Mouse (Mus musculus) testis, adult 2 months (tissue): ENCODE data around the gene Dtnbp1. TPM values are rescaled to one million over a fixed set of nuclear protein-coding genes. Genes with fewer than 3 reads are reported as not detected.

ENCODE experiments used
- H3K27ac ChIP-seq: fragments of 200-500 bp; 2 replicates; pipeline ENCODE4 v1.5.1; 2012; ENCODE audit warnings: low read depth, low read length; ENCODE audit not compliant: control insufficient read depth, insufficient read depth
- H3K27me3 ChIP-seq: fragments of 200-500 bp; 2 replicates; pipeline ENCODE4 v1.6.1; 2012; ENCODE audit warnings: mild to moderate bottlenecking, low read length, moderate library complexity; ENCODE audit not compliant: control insufficient read depth, insufficient read depth
- H3K36me3 ChIP-seq: fragments of 200-500 bp; 2 replicates; pipeline ENCODE4 v1.6.1; 2012; ENCODE audit warnings: mild to moderate bottlenecking, low read length; ENCODE audit not compliant: control insufficient read depth, insufficient read depth
- H3K4me1 ChIP-seq: fragments of 200-500 bp; 2 replicates; pipeline ENCODE4 v1.6.1; 2012; ENCODE audit warnings: low read length; ENCODE audit not compliant: control insufficient read depth, insufficient read depth
- H3K4me3 ChIP-seq: fragments of 200-500 bp; 2 replicates; pipeline ENCODE4 v1.5.1; 2012; ENCODE audit warnings: low read depth, mild to moderate bottlenecking, low read length, moderate library complexity, mixed read lengths; ENCODE audit not compliant: control insufficient read depth
- CTCF ChIP-seq: fragments of 200-500 bp; IDR thresholded peaks from 2 replicates; pipeline ENCODE4 v1.5.1; 2012; ENCODE audit warnings: low read depth, mild to moderate bottlenecking, inconsistent platforms, low read length, moderate library complexity; ENCODE audit not compliant: control insufficient read depth, insufficient read depth, insufficient replicate concordance
- POLR2A ChIP-seq: fragments of 200-500 bp; IDR thresholded peaks from 2 replicates; pipeline ENCODE4 v1.6.1; 2012; ENCODE audit warnings: low read depth, mild to moderate bottlenecking, inconsistent platforms, low read length, moderate library complexity; ENCODE audit not compliant: control insufficient read depth
- polyA plus RNA-seq: library from polyadenylated mRNA; depleted of rRNA; stranded (reverse); fragments of >200 nt; gene quantifications from 2 replicates; pipeline ENCODE4 v1.2.3, GENCODE M21; 2012; rRNA removed

The Dtnbp1 gene
- polyA plus RNA-seq, 1 experiment = 96.7 TPM

DNA sequence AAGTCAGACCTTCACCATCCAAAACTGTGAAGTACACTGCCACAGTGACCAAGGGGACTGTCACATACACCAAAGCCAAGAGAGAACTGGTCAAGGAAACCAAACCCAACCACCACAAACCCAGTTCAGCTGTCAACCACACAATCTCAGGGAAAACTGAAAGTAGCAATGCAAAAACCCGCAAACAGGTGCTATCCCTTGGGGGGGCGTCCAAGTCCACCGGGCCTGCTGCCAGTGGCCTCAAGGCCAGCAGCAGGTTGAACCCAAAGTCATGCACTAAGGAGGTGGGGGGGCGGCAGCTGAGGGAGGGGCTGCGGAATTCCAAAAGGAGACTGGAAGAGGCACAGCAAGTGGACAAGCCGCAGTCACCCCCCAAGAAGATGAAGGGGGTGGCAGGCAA lies 99.6 kb downstream of the Dtnbp1 start:
- H3K4me3 ChIP-seq = no peak overlapping the region
- no peaks in the 10 kb centered on the region for H3K27me3 ChIP-seq
- no peaks in the 10 kb centered on the region for H3K4me1 ChIP-seq
- TF ChIP-seq CTCF (no peak), POLR2A (no peak)
- no peaks in the 10 kb centered on the region for H3K36me3 ChIP-seq
- H3K27ac ChIP-seq = no peak overlapping the region

DNA sequence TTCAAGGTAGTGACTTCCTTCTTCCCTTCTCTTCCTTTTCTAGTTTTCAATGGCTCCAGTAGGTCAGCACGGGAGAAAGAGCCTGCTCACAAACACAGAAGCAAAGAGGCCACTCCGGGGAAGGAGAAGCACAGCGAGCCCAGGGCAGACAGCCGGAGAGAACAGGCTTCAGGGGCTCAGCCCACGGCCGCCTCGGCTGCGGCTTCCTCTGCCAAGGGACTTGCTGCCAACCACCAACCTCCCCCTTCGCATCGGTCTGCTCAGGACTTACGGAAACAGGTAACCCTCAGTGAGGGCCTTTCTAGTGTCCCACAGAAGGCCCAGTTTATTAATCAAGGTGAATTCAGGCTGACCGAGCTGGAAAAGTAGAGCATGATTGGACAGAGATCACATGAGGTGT lies 105.7 kb downstream of the Dtnbp1 start:
- Histone ChIP-seq H3K4me3 (no peak overlapping the region), H3K36me3 (no peaks in the 10 kb centered on the region), H3K4me1 (no peaks in the 10 kb centered on the region), H3K27ac (no peak overlapping the region), H3K27me3 (no peaks in the 10 kb centered on the region)
- TF ChIP-seq CTCF = no peak
- no peak for TF ChIP-seq POLR2A

DNA sequence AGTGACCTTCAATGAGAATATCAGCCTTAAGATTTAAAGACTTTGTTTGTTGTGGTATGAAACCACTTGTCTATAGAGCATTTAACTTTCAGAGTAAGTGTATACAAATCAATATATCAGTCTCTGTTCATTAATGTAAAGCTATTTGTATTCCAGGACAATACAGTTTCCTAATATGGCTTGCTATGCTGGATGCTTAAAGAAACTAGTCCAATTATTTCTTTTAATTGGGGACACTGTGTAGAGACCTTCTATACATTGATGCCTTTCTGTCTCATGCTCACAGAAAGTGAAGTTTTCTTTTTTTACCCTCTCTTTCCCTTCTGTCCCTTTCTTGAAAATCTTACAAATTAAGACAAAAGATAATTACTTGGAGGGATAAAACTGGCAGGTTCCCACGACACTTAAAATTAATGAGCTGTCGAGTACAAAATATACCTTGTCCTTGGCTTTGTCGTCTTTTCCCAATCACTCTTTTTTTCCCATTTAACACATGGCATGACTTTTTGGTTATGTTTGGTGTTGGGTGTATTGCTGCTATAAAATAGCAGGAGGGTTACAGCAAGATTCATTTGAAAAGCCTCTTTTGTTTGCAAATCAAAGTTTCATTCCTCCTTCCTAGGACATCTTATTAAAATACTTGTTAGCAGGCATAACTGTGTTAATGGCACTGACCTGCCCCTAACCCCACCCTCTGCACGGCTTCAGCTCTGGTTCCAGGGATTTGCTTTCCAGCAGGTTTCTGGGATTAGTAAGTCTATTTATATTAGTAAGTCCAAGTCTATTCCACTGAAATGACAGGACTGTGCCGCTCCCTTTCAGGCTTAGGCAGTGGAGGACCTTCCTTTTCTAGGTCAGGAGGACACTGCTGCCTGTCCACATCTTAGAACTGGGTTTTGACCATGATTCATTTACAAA lies 109.9 kb downstream of the Dtnbp1 start:
- H3K27me3 ChIP-seq = no peaks in the 10 kb centered on the region
- TF ChIP-seq POLR2A (no peak), CTCF (no peak)
- no peaks in the 10 kb centered on the region for H3K36me3 ChIP-seq
- no peak overlapping the region for H3K4me3 ChIP-seq
- H3K27ac ChIP-seq = no peak overlapping the region
- no peaks in the 10 kb centered on the region for H3K4me1 ChIP-seq

DNA sequence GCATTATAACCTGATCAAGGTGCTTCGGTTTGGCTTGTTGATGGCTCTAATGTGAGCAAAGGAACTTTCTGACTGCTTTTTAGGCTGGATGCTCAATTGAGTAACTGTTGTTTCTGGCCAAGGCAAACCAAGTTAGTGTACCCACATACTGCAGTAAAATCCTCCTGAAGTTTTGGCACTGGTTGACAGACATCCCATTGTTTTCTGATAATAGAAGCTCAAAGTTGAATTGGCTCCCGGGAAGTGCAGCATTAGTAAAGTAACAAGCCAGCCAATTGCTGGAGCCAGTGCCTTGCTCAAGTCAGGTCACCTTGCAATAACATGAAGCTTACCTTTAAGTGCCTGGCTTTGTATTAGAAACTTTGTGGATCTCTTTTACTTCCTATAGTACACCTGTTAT lies 111.3 kb downstream of the Dtnbp1 start:
- no peaks in the 10 kb centered on the region for H3K4me1 ChIP-seq
- TF ChIP-seq CTCF (no peak), POLR2A (no peak)
- H3K27me3 ChIP-seq = no peaks in the 10 kb centered on the region

DNA sequence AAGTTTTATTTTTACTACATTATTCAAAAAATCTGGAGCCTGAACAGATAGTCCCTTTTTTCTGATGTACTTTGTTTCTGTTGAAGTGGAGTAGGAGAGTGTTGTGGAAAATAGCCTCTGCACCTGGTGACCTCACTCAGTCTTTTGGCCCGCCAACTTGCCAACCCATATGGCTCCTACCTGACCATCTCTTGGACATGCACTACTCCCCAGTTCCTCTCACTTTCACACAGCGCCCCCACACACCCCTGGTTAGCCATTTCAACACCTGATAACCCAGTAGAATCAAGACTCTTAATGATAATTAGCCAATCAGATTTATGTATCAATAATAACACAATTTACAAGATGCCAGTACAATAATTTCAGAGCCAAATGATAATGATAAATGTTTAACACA lies 115.7 kb downstream of the Dtnbp1 start:
- Histone ChIP-seq H3K4me1 (no peaks in the 10 kb centered on the region), H3K4me3 (no peak overlapping the region), H3K27ac (no peak overlapping the region), H3K36me3 (no peaks in the 10 kb centered on the region), H3K27me3 (no peaks in the 10 kb centered on the region)
- TF ChIP-seq CTCF (no peak), POLR2A (no peak)

More for the DNA sequence above, 111.3 kb downstream of the Dtnbp1 start:
- no peak overlapping the region for H3K27ac ChIP-seq
- no peak overlapping the region for H3K4me3 ChIP-seq
- H3K36me3 ChIP-seq = no peaks in the 10 kb centered on the region

DNA sequence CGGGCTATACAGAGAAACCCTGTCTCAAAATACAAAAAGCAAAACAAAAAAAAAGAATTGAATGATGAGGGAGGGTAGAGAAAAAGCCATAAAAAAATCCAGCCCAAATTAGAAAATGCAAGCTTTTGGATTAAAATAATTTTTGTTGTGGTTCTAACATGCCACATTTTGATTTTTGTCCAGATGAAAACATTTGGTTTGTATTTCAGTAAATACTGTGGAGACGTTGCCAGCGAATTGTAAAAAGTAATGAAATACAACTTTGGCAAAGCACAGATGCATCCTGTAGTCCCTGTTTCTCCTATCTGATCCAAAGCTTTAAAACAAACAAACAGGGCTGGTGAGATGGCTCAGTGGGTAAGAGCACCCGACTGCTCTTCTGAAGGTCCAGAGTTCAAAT lies 120.9 kb downstream of the Dtnbp1 start:
- H3K4me3 ChIP-seq = no peak overlapping the region
- no peak for TF ChIP-seq CTCF
- TF ChIP-seq POLR2A = no peak
- no peaks in the 10 kb centered on the region for H3K36me3 ChIP-seq
- no peaks in the 10 kb centered on the region for H3K27me3 ChIP-seq
- H3K27ac ChIP-seq = no peak overlapping the region
- no peaks in the 10 kb centered on the region for H3K4me1 ChIP-seq

DNA sequence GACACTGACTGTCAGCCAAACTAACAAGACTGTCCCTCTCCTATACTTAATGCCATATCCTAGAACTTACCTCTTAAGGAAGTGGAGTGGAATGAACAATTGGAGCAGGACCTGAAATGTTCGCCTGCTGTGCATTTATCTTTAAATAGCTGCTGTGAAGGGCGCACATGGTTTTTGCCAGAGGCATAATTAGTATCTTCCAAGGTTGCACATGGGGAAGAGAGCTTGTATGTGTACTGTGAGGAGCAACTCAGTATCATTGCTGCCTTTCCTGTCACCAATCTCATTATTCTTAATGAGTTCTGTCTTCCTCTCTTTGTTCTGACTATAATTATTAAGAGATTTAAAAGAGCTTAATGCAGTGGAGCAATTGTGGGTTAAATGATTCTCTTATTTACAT lies 125.1 kb downstream of the Dtnbp1 start:
- H3K36me3 ChIP-seq = no peaks in the 10 kb centered on the region
- no peaks in the 10 kb centered on the region for H3K27me3 ChIP-seq
- no peak overlapping the region for H3K27ac ChIP-seq
- no peak overlapping the region for H3K4me3 ChIP-seq
- no peaks in the 10 kb centered on the region for H3K4me1 ChIP-seq
- TF ChIP-seq CTCF (no peak), POLR2A (no peak)

Other genes starting within 250 kb of the Dtnbp1 start
- 0.22 and 0.31 TPM in 2 replicates for gene Gm9817, start 76.5 kb upstream of the Dtnbp1 start, polyA plus RNA-seq